Mouse (Mus musculus): Measurements from ENCODE around the gene Sorcs3. TPM values are rescaled to one million over a fixed set of nuclear protein-coding genes. Genes with fewer than 3 reads are reported as not detected.

Sorcs3 gene
- polyA plus RNA-seq, 1 experiment from 2014 or later: 0.28 TPM

DNA sequence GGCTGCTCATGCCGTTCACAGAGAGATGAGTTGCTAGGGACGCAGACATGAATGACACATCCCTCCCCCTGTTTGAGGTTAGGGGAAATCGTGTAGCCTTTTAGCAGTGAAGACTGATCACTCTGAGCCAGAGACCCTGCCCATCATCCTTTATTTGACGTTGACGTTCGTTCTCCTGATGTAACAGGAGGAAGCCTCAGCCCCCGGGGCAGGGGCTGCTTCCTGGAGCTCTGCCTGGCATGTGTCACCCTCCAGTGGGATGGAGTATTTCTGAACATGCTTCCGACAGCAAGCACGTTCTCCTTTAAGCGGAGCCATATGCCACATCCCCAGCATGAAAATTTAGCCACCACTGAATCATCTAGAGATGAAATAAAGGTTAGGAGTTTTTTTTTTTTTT is 162.2 kb downstream of the Sorcs3 start:
- Histone ChIP-seq H3K4me1 (ENCODE audit: control insufficient read depth, insufficient read depth, low read length) (no peaks in the 10 kb centered on the region), H3K36me3 (ENCODE audit: control insufficient read depth, insufficient read depth, low read length) (no peaks in the 10 kb centered on the region), H3K4me3 (ENCODE audit: low read depth, low read length) (no peak overlapping the region), H3K9me3 (ENCODE audit: control insufficient read depth, low read length) (no peaks in the 10 kb centered on the region), H3K9ac (ENCODE audit: low read length) (no peak overlapping the region), H3K27me3 (ENCODE audit: control insufficient read depth, insufficient read depth, low read length) (no peaks in the 10 kb centered on the region), H3K4me2 (ENCODE audit: low read depth, severe bottlenecking) (no peak overlapping the region), H3K27ac (replicated peaks; ENCODE audit: low read depth, low read length) (no peak overlapping the region)
- DNase-seq (ENCODE audit: low spot score) (no peak), ATAC-seq (ENCODE audit: insufficient number of reproducible peaks, low FRiP score, low TSS enrichment, low read depth) (no peak)
- 57% methylated on average over 10 of the region's 10 CpGs for WGBS

DNA sequence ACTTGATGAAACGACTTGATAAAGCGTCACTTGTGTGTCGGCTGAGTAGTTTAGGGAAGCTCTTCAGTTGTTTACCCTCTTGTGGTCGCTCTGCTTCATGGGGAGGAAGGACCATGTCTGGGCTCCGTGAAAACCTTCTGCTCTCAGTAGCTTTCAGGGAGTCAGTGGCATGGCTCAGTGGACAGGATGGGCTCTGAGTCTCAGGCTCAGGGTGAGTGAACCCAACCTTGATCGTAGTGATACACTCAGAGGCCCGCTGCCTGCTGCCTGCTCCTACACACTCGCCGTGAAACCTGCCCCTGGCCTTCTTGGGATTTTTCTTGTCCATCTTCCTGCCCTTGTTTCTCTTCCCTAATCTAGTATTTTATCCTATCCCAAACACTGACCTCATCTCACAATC is 166.0 kb downstream of the Sorcs3 start:
- no peak overlapping the region for H3K4me2 ChIP-seq (ENCODE audit: low read depth, severe bottlenecking)
- no peak overlapping the region for H3K9ac ChIP-seq (ENCODE audit: low read length)
- H3K27ac ChIP-seq (replicated peaks; ENCODE audit: low read depth, low read length): no peak overlapping the region
- H3K27me3 ChIP-seq (ENCODE audit: control insufficient read depth, insufficient read depth, low read length): no peaks in the 10 kb centered on the region
- no peak for ATAC-seq (ENCODE audit: insufficient number of reproducible peaks, low FRiP score, low TSS enrichment, low read depth)
- H3K9me3 ChIP-seq (ENCODE audit: control insufficient read depth, low read length): no peaks in the 10 kb centered on the region
- no peak overlapping the region for H3K4me3 ChIP-seq (ENCODE audit: low read depth, low read length)
- no peaks in the 10 kb centered on the region for H3K36me3 ChIP-seq (ENCODE audit: control insufficient read depth, insufficient read depth, low read length)
- 84% methylated on average over 9 of the region's 9 CpGs for WGBS
- no peak for DNase-seq (ENCODE audit: low spot score)
- no peaks in the 10 kb centered on the region for H3K4me1 ChIP-seq (ENCODE audit: control insufficient read depth, insufficient read depth, low read length)

GRCm38 (mm10) chr19:48378006-48378540 is 172.2 kb downstream of the Sorcs3 start:
- 87% methylated on average over 11 of the region's 11 CpGs for WGBS
- Histone ChIP-seq H3K4me2 (ENCODE audit: low read depth, severe bottlenecking) (no peak overlapping the region), H3K27ac (replicated peaks; ENCODE audit: low read depth, low read length) (no peak overlapping the region), H3K27me3 (ENCODE audit: control insufficient read depth, insufficient read depth, low read length) (no peaks in the 10 kb centered on the region), H3K4me3 (ENCODE audit: low read depth, low read length) (no peak overlapping the region), H3K9ac (ENCODE audit: low read length) (no peak overlapping the region), H3K9me3 (ENCODE audit: control insufficient read depth, low read length) (no peaks in the 10 kb centered on the region), H3K4me1 (ENCODE audit: control insufficient read depth, insufficient read depth, low read length) (no peaks in the 10 kb centered on the region), H3K36me3 (ENCODE audit: control insufficient read depth, insufficient read depth, low read length) (no peaks in the 10 kb centered on the region)
- DNase-seq (ENCODE audit: low spot score) (no peak), ATAC-seq (ENCODE audit: insufficient number of reproducible peaks, low FRiP score, low TSS enrichment, low read depth) (no peak)

GRCm38 (mm10) chr19:48391551-48391950 is 185.7 kb downstream of the Sorcs3 start:
- no peaks in the 10 kb centered on the region for H3K36me3 ChIP-seq (ENCODE audit: control insufficient read depth, insufficient read depth, low read length)
- 79% methylated on average over 1 of the region's 1 CpGs for WGBS
- DNase-seq (ENCODE audit: low spot score) (peak; percentile 33), ATAC-seq (ENCODE audit: insufficient number of reproducible peaks, low FRiP score, low TSS enrichment, low read depth) (no peak)
- no peak overlapping the region for H3K4me3 ChIP-seq (ENCODE audit: low read depth, low read length)
- H3K27me3 ChIP-seq (ENCODE audit: control insufficient read depth, insufficient read depth, low read length): no peaks in the 10 kb centered on the region
- H3K4me2 ChIP-seq (ENCODE audit: low read depth, severe bottlenecking): no peak overlapping the region
- no peak overlapping the region for H3K9ac ChIP-seq (ENCODE audit: low read length)
- H3K27ac ChIP-seq (replicated peaks; ENCODE audit: low read depth, low read length): no peak overlapping the region
- H3K4me1 ChIP-seq (ENCODE audit: control insufficient read depth, insufficient read depth, low read length): no peaks in the 10 kb centered on the region
- H3K9me3 ChIP-seq (ENCODE audit: control insufficient read depth, low read length): no peaks in the 10 kb centered on the region

- Histone ChIP-seq H3K4me2 (ENCODE audit: low read depth, severe bottlenecking) (no peak overlapping the region), H3K27ac (replicated peaks; ENCODE audit: low read depth, low read length) (no peak overlapping the region), H3K4me3 (ENCODE audit: low read depth, low read length) (no peak overlapping the region), H3K9me3 (ENCODE audit: control insufficient read depth, low read length) (no peaks in the 10 kb centered on the region), H3K36me3 (ENCODE audit: control insufficient read depth, insufficient read depth, low read length) (no peaks in the 10 kb centered on the region), H3K9ac (ENCODE audit: low read length) (no peak overlapping the region), H3K4me1 (ENCODE audit: control insufficient read depth, insufficient read depth, low read length) (no peaks in the 10 kb centered on the region), H3K27me3 (ENCODE audit: control insufficient read depth, insufficient read depth, low read length) (no peaks in the 10 kb centered on the region)
- ATAC-seq (ENCODE audit: insufficient number of reproducible peaks, low FRiP score, low TSS enrichment, low read depth) (no peak), DNase-seq (ENCODE audit: low spot score) (no peak)
- 71% methylated on average over 7 of the region's 7 CpGs for WGBS
Measured at GRCm38 (mm10) chr19:48404774-48405495, 199.1 kb downstream of the Sorcs3 start.

DNA sequence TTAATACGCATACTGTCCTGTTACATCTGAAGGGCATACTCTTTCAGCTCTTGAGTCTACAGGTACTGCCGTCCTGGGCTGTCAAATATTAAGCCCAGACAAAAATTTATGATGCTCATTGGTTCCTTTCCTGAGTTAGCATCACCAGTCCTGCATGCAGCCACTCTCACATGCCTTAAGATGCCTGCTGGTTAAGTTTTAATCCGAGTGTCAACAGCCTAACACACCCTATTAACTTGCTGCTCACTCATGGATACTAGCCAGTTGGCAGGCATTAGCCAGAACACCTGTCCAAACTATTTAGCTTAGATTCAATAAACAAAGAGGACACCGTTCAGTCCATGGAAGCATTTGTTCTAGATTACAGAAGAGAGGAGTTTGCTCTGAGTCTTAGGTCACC is 202.4 kb downstream of the Sorcs3 start:
- Histone ChIP-seq H3K4me2 (ENCODE audit: low read depth, severe bottlenecking) (no peak overlapping the region), H3K27me3 (ENCODE audit: control insufficient read depth, insufficient read depth, low read length) (no peaks in the 10 kb centered on the region), H3K9me3 (ENCODE audit: control insufficient read depth, low read length) (no peaks in the 10 kb centered on the region), H3K4me1 (ENCODE audit: control insufficient read depth, insufficient read depth, low read length) (no peaks in the 10 kb centered on the region), H3K27ac (replicated peaks; ENCODE audit: low read depth, low read length) (no peak overlapping the region), H3K9ac (ENCODE audit: low read length) (no peak overlapping the region), H3K4me3 (ENCODE audit: low read depth, low read length) (no peak overlapping the region), H3K36me3 (ENCODE audit: control insufficient read depth, insufficient read depth, low read length) (no peaks in the 10 kb centered on the region)
- DNase-seq (ENCODE audit: low spot score): no peak
- 81% methylated on average over 4 of the region's 4 CpGs for WGBS
- ATAC-seq (ENCODE audit: insufficient number of reproducible peaks, low FRiP score, low TSS enrichment, low read depth): no peak

- no peaks in the 10 kb centered on the region for H3K36me3 ChIP-seq (ENCODE audit: control insufficient read depth, insufficient read depth, low read length)
- 43% methylated on average over 2 of the region's 2 CpGs for WGBS
- H3K27me3 ChIP-seq (ENCODE audit: control insufficient read depth, insufficient read depth, low read length): no peaks in the 10 kb centered on the region
- H3K4me1 ChIP-seq (ENCODE audit: control insufficient read depth, insufficient read depth, low read length): no peaks in the 10 kb centered on the region
- H3K4me3 ChIP-seq (ENCODE audit: low read depth, low read length): no peak overlapping the region
- H3K4me2 ChIP-seq (ENCODE audit: low read depth, severe bottlenecking): no peak overlapping the region
- ATAC-seq (ENCODE audit: insufficient number of reproducible peaks, low FRiP score, low TSS enrichment, low read depth) (no peak), DNase-seq (ENCODE audit: low spot score) (no peak)
- H3K9me3 ChIP-seq (ENCODE audit: control insufficient read depth, low read length): no peaks in the 10 kb centered on the region
- no peak overlapping the region for H3K9ac ChIP-seq (ENCODE audit: low read length)
- no peak overlapping the region for H3K27ac ChIP-seq (replicated peaks; ENCODE audit: low read depth, low read length)
Measured at GRCm38 (mm10) chr19:48411332-48411731, 205.5 kb downstream of the Sorcs3 start.

DNA sequence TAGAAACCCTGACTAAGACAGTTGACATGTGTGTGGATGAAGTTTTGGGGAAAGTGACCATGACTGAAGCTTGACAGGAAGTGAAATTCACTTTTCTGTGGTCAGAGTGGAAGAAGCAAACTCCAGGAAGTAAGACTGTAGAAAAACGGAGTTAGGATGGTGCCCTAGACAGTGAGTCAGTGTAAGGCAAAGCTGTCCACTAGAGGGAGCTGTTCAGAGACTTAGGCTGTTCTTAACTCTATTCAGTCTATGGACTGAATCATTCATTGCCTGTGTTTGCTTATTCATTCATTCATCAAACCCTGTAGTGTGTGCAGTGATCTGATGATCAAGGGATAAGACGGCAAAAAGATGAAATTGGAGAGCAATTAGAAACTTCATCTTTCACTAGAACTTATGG is 208.0 kb downstream of the Sorcs3 start:
- no peaks in the 10 kb centered on the region for H3K4me1 ChIP-seq (ENCODE audit: control insufficient read depth, insufficient read depth, low read length)
- peak; percentile 28 for DNase-seq (ENCODE audit: low spot score)
- WGBS: 59% methylated on average over 2 of the region's 2 CpGs

GRCm38 (mm10) chr19:48418356-48418755 is 212.5 kb downstream of the Sorcs3 start:
- no peak overlapping the region for H3K4me2 ChIP-seq (ENCODE audit: low read depth, severe bottlenecking)
- no peak overlapping the region for H3K4me3 ChIP-seq (ENCODE audit: low read depth, low read length)
- no peaks in the 10 kb centered on the region for H3K4me1 ChIP-seq (ENCODE audit: control insufficient read depth, insufficient read depth, low read length)
- H3K36me3 ChIP-seq (ENCODE audit: control insufficient read depth, insufficient read depth, low read length): no peaks in the 10 kb centered on the region
- no peaks in the 10 kb centered on the region for H3K27me3 ChIP-seq (ENCODE audit: control insufficient read depth, insufficient read depth, low read length)
- 87% methylated on average over 3 of the region's 3 CpGs for WGBS
- H3K27ac ChIP-seq (replicated peaks; ENCODE audit: low read depth, low read length): no peak overlapping the region
- H3K9me3 ChIP-seq (ENCODE audit: control insufficient read depth, low read length): no peaks in the 10 kb centered on the region
- no peak for ATAC-seq (ENCODE audit: insufficient number of reproducible peaks, low FRiP score, low TSS enrichment, low read depth)
- no peak for DNase-seq (ENCODE audit: low spot score)
- no peak overlapping the region for H3K9ac ChIP-seq (ENCODE audit: low read length)

More for the DNA sequence above, 208.0 kb downstream of the Sorcs3 start:
- H3K27ac ChIP-seq (replicated peaks; ENCODE audit: low read depth, low read length): no peak overlapping the region
- no peaks in the 10 kb centered on the region for H3K36me3 ChIP-seq (ENCODE audit: control insufficient read depth, insufficient read depth, low read length)
- H3K27me3 ChIP-seq (ENCODE audit: control insufficient read depth, insufficient read depth, low read length): no peaks in the 10 kb centered on the region
- H3K4me3 ChIP-seq (ENCODE audit: low read depth, low read length): no peak overlapping the region
- ATAC-seq (ENCODE audit: insufficient number of reproducible peaks, low FRiP score, low TSS enrichment, low read depth): no peak
- no peaks in the 10 kb centered on the region for H3K9me3 ChIP-seq (ENCODE audit: control insufficient read depth, low read length)
- H3K4me2 ChIP-seq (ENCODE audit: low read depth, severe bottlenecking): no peak overlapping the region
- H3K9ac ChIP-seq (ENCODE audit: low read length): no peak overlapping the region

Data from limb, embryonic 11.5 days (tissue).